ENCODE assay signal across 17 mouse cellular contexts in the genomic region with DNA sequence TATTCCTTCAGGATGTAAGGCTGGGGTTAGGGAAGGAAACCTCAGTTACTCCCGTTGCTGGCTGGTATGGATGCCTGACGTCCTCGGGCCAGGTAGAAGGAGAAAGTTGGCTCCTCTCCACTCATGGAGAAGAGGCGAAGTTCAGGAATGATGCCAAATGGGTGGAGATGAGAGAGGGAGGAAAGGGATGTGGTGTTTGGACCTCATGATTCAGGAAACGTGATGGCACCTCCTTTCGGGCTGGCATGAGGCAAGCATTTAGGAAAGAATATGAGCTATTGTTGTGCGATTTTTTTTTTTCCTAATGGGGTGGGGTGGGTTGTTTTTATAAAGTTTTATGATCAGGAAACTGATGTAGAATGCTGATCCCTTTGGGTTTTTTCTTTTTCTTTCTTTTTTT.
DNase-seq lines count a peak whose midpoint lies in the region; ATAC-seq and TF ChIP-seq lines count a peak whose summit lies in the region.
"Had no signal": no experiment of that assay in that cellular context is flagged by ENCODE, and none has a peak within 500 bp of the region (broad histone marks: within the 10 kb centered on the region; RNA-seq: fewer than 3 reads in every experiment).

No protein-coding gene starts in this region.

- peaks cover 1% of the 10 kb centered on the region; the same call in 1 of the 2 replicates for H3K79me2 ChIP-seq in heart, adult 2 months (replicated peaks; ENCODE audit: control insufficient read depth, insufficient read depth, low read length)

- H3K36me3 ChIP-seq in heart, adult 2 months (ENCODE audit: control insufficient read depth, insufficient read depth, low read length) = peaks cover 7% of the 10 kb centered on the region
- no peaks in the 10 kb centered on the region for H3K36me3 ChIP-seq in heart, embryonic 12.5 days
- no peaks in the 10 kb centered on the region for H3K36me3 ChIP-seq in limb, embryonic 13.5 days
- no peaks in the 10 kb centered on the region for H3K36me3 ChIP-seq in limb, embryonic 10.5 days
- H3K36me3 ChIP-seq in limb, embryonic 15.5 days = no peaks in the 10 kb centered on the region
- H3K36me3 ChIP-seq: forebrain, embryonic 12.5 days; heart, embryonic 13.5 days; hindbrain, embryonic 10.5 days; midbrain, embryonic 15.5 days had no signal

- no peak overlapping the region for H3K4me3 ChIP-seq in heart, adult 2 months
- H3K4me3 ChIP-seq in heart, embryonic 12.5 days = no peak overlapping the region
- no peak overlapping the region for H3K4me3 ChIP-seq in limb, embryonic 13.5 days
- no peak overlapping the region for H3K4me3 ChIP-seq in limb, embryonic 10.5 days
- no peak overlapping the region for H3K4me3 ChIP-seq in limb, embryonic 15.5 days
- H3K4me3 ChIP-seq: forebrain, embryonic 12.5 days; heart, embryonic 13.5 days; hindbrain, embryonic 10.5 days; midbrain, embryonic 15.5 days had no signal

- no peak for ATAC-seq in heart, embryonic 12.5 days (ENCODE audit: insufficient number of reproducible peaks, low FRiP score)
- no peak for ATAC-seq in limb, embryonic 13.5 days (ENCODE audit: low FRiP score, low read depth)
- ATAC-seq in limb, embryonic 15.5 days (ENCODE audit: insufficient number of reproducible peaks, low FRiP score, low TSS enrichment, low read depth) = no peak
- ATAC-seq: activated CD4-positive, CD25-positive, alpha-beta regulatory T cell, adult 4 months; midbrain, embryonic 15.5 days; Patski had no signal

- no peak overlapping the region; the same call in 1 of the 2 replicates for H3K27ac ChIP-seq in heart, adult 2 months
- no peak overlapping the region for H3K27ac ChIP-seq in heart, embryonic 12.5 days (ENCODE audit: poor library complexity, severe bottlenecking)
- H3K27ac ChIP-seq in limb, embryonic 13.5 days = peak overlapping the region; percentile 10; the same call in 1 of the 2 replicates
- no peak overlapping the region for H3K27ac ChIP-seq in limb, embryonic 10.5 days
- H3K27ac ChIP-seq in limb, embryonic 15.5 days = peak overlapping the region; percentile 57
- H3K27ac ChIP-seq: forebrain, embryonic 12.5 days; heart, embryonic 13.5 days; hindbrain, embryonic 10.5 days; liver, embryonic 14.5 days; midbrain, embryonic 15.5 days had no signal

- 0 out of 2 replicates have a peak, but pooled peaks have one; percentile 35 for TF ChIP-seq EP300 in heart, adult 2 months (IDR thresholded peaks at IDR 0.05; ENCODE audit: insufficient read depth, low read depth, low read length)

- 46% methylated on average over 7 of the region's 7 CpGs for WGBS in heart, adult 2 months
- 75% methylated on average over 7 of the region's 7 CpGs for WGBS in heart, embryonic 12.5 days
- 47% methylated on average over 7 of the region's 7 CpGs for WGBS in limb, embryonic 13.5 days
- WGBS in limb, embryonic 10.5 days = 88% methylated on average over 7 of the region's 7 CpGs
- WGBS in limb, embryonic 15.5 days = 35% methylated on average over 7 of the region's 7 CpGs

- H3K9me3 ChIP-seq in heart, embryonic 12.5 days (replicated peaks) = no peaks in the 10 kb centered on the region
- H3K9me3 ChIP-seq in limb, embryonic 13.5 days = 0 out of 2 replicates have a peak, but pooled peaks cover 3% of the 10 kb centered on the region
- H3K9me3 ChIP-seq in limb, embryonic 10.5 days (replicated peaks) = no peaks in the 10 kb centered on the region
- H3K9me3 ChIP-seq in limb, embryonic 15.5 days = no peaks in the 10 kb centered on the region
- H3K9me3 ChIP-seq: forebrain, embryonic 12.5 days; heart, embryonic 13.5 days; hindbrain, embryonic 10.5 days; midbrain, embryonic 15.5 days had no signal

- intact Hi-C loops in heart, adult 2 months (cut with DNase I) = no loop called here

- no peak overlapping the region for H3K9ac ChIP-seq in heart, adult 2 months (ENCODE audit: low read depth, low read length)
- no peak overlapping the region for H3K9ac ChIP-seq in heart, embryonic 12.5 days
- no peak overlapping the region for H3K9ac ChIP-seq in limb, embryonic 13.5 days
- H3K9ac ChIP-seq in limb, embryonic 15.5 days = no peak overlapping the region
- H3K9ac ChIP-seq: forebrain, embryonic 12.5 days; heart, embryonic 13.5 days; liver, embryonic 14.5 days; midbrain, embryonic 15.5 days had no signal

- H3K27me3 ChIP-seq in heart, adult 2 months (ENCODE audit: control insufficient read depth, insufficient read depth, low read length) = no peaks in the 10 kb centered on the region
- H3K27me3 ChIP-seq in heart, embryonic 12.5 days (replicated peaks) = no peaks in the 10 kb centered on the region
- H3K27me3 ChIP-seq in limb, embryonic 13.5 days = no peaks in the 10 kb centered on the region
- H3K27me3 ChIP-seq in limb, embryonic 10.5 days (ENCODE audit: low read depth, poor library complexity, severe bottlenecking) = no peaks in the 10 kb centered on the region
- no peaks in the 10 kb centered on the region for H3K27me3 ChIP-seq in limb, embryonic 15.5 days
- H3K27me3 ChIP-seq: forebrain, embryonic 12.5 days; heart, embryonic 13.5 days; midbrain, embryonic 15.5 days; Patski had no signal

- TF ChIP-seq POLR2A in heart, adult 2 months (IDR thresholded peaks at IDR 0.05; ENCODE audit: insufficient read depth, low read depth, low read length) = no peak

- H3K4me2 ChIP-seq in heart, embryonic 12.5 days = no peak overlapping the region
- no peak overlapping the region for H3K4me2 ChIP-seq in limb, embryonic 13.5 days (replicated peaks)
- H3K4me2 ChIP-seq in limb, embryonic 15.5 days = no peak overlapping the region
- H3K4me2 ChIP-seq: forebrain, embryonic 12.5 days; heart, embryonic 13.5 days; midbrain, embryonic 15.5 days had no signal

- H3K4me1 ChIP-seq in heart, adult 2 months (ENCODE audit: control insufficient read depth, insufficient read depth, low read length) = peaks cover 20% of the 10 kb centered on the region
- peaks cover 16% of the 10 kb centered on the region for H3K4me1 ChIP-seq in heart, embryonic 12.5 days (replicated peaks)
- H3K4me1 ChIP-seq in limb, embryonic 13.5 days = peaks cover 48% of the 10 kb centered on the region
- H3K4me1 ChIP-seq in limb, embryonic 10.5 days = peaks cover 5% of the 10 kb centered on the region; the same call in 1 of the 2 replicates
- peaks cover 27% of the 10 kb centered on the region for H3K4me1 ChIP-seq in limb, embryonic 15.5 days
- H3K4me1 ChIP-seq: forebrain, embryonic 12.5 days; midbrain, embryonic 15.5 days had no signal

- peak in 1 of 2 experiments; percentile 21 for DNase-seq in heart, adult 2 months
- no peak for DNase-seq in limb, embryonic 10.5 days (ENCODE audit: low spot score)
- DNase-seq in lung, postnatal 4 days = peak; percentile 33 to 41
- no peak for DNase-seq in adrenal gland, postnatal 4 days (ENCODE audit: low spot score in 2 of 2)
- DNase-seq: adrenal gland, postnatal 14 days; embryo, embryonic 11 days; gastrocnemius, postnatal 25 days had no signal

- TF ChIP-seq CTCF in heart, adult 2 months (IDR thresholded peaks at IDR 0.05) = no peak

Comparison
In these comparisons a context has a peak if more than half of its experiments do, and no peak if none do; other contexts are left out.
1. H3K27ac ChIP-seq: peak in limb, embryonic 13.5 days (single experiment) and limb, embryonic 15.5 days (single experiment); none in heart, adult 2 months (single experiment), heart, embryonic 12.5 days (single experiment) and limb, embryonic 10.5 days (single experiment).
2. DNase-seq: peak in lung, postnatal 4 days (2 of 2); none in limb, embryonic 10.5 days (single experiment) and adrenal gland, postnatal 4 days (0 of 2).